Mouse (Mus musculus) ovary, postnatal 10 days (tissue): Measurements from ENCODE around the gene Snx33.
"Not testable (repeated sequence)": the region's sequence is repeated elsewhere in the genome, so short reads cannot be mapped to it uniquely, and the experiment has no call there.

Experiments
- DNase-seq: peaks from one replicate; pipeline ENCODE4 v3.0.0; 2022; ENCODE audit warnings: low spot score

Snx33 gene

GRCm38 (mm10) chr9:56925291-56926024 lies 2.7 kb downstream of the Snx33 start:
- DNase-seq: no peak

GRCm38 (mm10) chr9:56924651-56925027 lies 3.5 kb downstream of the Snx33 start:
- peak; percentile 67 for DNase-seq

- no peak for DNase-seq
Observed at GRCm38 (mm10) chr9:56923841-56924650, 4.1 kb downstream of the Snx33 start.

GRCm38 (mm10) chr9:56922746-56923145 lies 5.4 kb downstream of the Snx33 start:
- DNase-seq: no peak

- no peak for DNase-seq
Observed at GRCm38 (mm10) chr9:56918466-56918865, 9.7 kb downstream of the Snx33 start.

- no peak for DNase-seq
Observed at GRCm38 (mm10) chr9:56917131-56917530, 11.0 kb downstream of the Snx33 start.

- DNase-seq: no peak
Observed at GRCm38 (mm10) chr9:56915695-56916410, 12.3 kb downstream of the Snx33 start.

GRCm38 (mm10) chr9:56915116-56915515 lies 13.1 kb downstream of the Snx33 start:
- DNase-seq: no peak

- DNase-seq: no peak
Observed at GRCm38 (mm10) chr9:56913991-56914390, 14.2 kb downstream of the Snx33 start.

GRCm38 (mm10) chr9:56911017-56911416 lies 17.2 kb downstream of the Snx33 start:
- DNase-seq: no peak

GRCm38 (mm10) chr9:56909991-56910390 lies 18.2 kb downstream of the Snx33 start:
- not testable (repeated sequence) for DNase-seq

GRCm38 (mm10) chr9:56907549-56907948 lies 20.6 kb downstream of the Snx33 start:
- no peak for DNase-seq

- no peak for DNase-seq
Observed at GRCm38 (mm10) chr9:56903662-56904061, 24.5 kb downstream of the Snx33 start.

GRCm38 (mm10) chr9:56901187-56901586 lies 27.0 kb downstream of the Snx33 start:
- DNase-seq: no peak

- no peak for DNase-seq
Observed at GRCm38 (mm10) chr9:56900571-56900970, 27.6 kb downstream of the Snx33 start.

GRCm38 (mm10) chr9:56900060-56900459 lies 28.1 kb downstream of the Snx33 start:
- DNase-seq: no peak

- DNase-seq: no peak
Observed at GRCm38 (mm10) chr9:56899409-56899808, 28.8 kb downstream of the Snx33 start.

GRCm38 (mm10) chr9:56896779-56897178 lies 31.4 kb downstream of the Snx33 start:
- DNase-seq: no peak

GRCm38 (mm10) chr9:56894006-56894405 lies 34.2 kb downstream of the Snx33 start:
- DNase-seq: no peak

GRCm38 (mm10) chr9:56893313-56893712 lies 34.9 kb downstream of the Snx33 start:
- no peak for DNase-seq

GRCm38 (mm10) chr9:56892111-56892510 lies 36.1 kb downstream of the Snx33 start:
- no peak for DNase-seq

GRCm38 (mm10) chr9:56891517-56892011 lies 36.6 kb downstream of the Snx33 start:
- DNase-seq: peak; percentile 36
